Mouse (Mus musculus): ENCODE measurements around the gene Tspan15.

Tspan15 gene

GRCm38 (mm10) chr10:62230708-62231394, at the start of gene Tspan15:
Gene Tspan15, minus strand, starts transcription at chr10:62231251.
- peak; percentile 77 for DNase-seq

GRCm38 (mm10) chr10:62279671-62280070, 48.6 kb upstream of the Tspan15 start:
- DNase-seq: no peak

- no peak for DNase-seq
These were observed 48.0 kb upstream of the Tspan15 start for GRCm38 (mm10) chr10:62279066-62279465.

GRCm38 (mm10) chr10:62277499-62278293, 46.6 kb upstream of the Tspan15 start:
- no peak for DNase-seq

GRCm38 (mm10) chr10:62275235-62275634, 44.2 kb upstream of the Tspan15 start:
- peak; percentile 88 for DNase-seq

GRCm38 (mm10) chr10:62269278-62269677, 38.2 kb upstream of the Tspan15 start:
- no peak for DNase-seq

- no peak for DNase-seq
These were observed 33.2 kb upstream of the Tspan15 start for GRCm38 (mm10) chr10:62264299-62264698.

GRCm38 (mm10) chr10:62261115-62261886, 30.2 kb upstream of the Tspan15 start:
- DNase-seq: peak; percentile 62

- DNase-seq: no peak
These were observed 27.2 kb upstream of the Tspan15 start for GRCm38 (mm10) chr10:62258298-62258697.

- no peak for DNase-seq
These were observed 21.6 kb upstream of the Tspan15 start for GRCm38 (mm10) chr10:62252496-62253235.

GRCm38 (mm10) chr10:62252000-62252488, 21.0 kb upstream of the Tspan15 start, which contains the start of gene Tacr2:
Gene Tacr2, plus strand, starts transcription at chr10:62252438.
- DNase-seq: no peak

- DNase-seq: no peak
These were observed 16.8 kb upstream of the Tspan15 start for GRCm38 (mm10) chr10:62247815-62248214.

- DNase-seq: no peak
These were observed 16.1 kb upstream of the Tspan15 start for GRCm38 (mm10) chr10:62247156-62247555.

- no peak for DNase-seq
These were observed 13.0 kb upstream of the Tspan15 start for GRCm38 (mm10) chr10:62244067-62244466.

- DNase-seq: peak; percentile 37
These were observed 11.8 kb upstream of the Tspan15 start for GRCm38 (mm10) chr10:62242896-62243295.

- DNase-seq: no peak
These were observed 11.3 kb upstream of the Tspan15 start for GRCm38 (mm10) chr10:62242358-62242757.

GRCm38 (mm10) chr10:62239270-62239669, 8.2 kb upstream of the Tspan15 start:
- no peak for DNase-seq

GRCm38 (mm10) chr10:62238688-62239087, 7.6 kb upstream of the Tspan15 start:
- DNase-seq: no peak

- no peak for DNase-seq
These were observed 6.2 kb upstream of the Tspan15 start for GRCm38 (mm10) chr10:62237205-62237604.

GRCm38 (mm10) chr10:62236165-62236564, 5.1 kb upstream of the Tspan15 start:
- DNase-seq: no peak

GRCm38 (mm10) chr10:62231811-62232210, 760 bp upstream of the Tspan15 start:
- DNase-seq: no peak

GRCm38 (mm10) chr10:62231395-62231732, 313 bp upstream of the Tspan15 start:
- DNase-seq: no peak

- no peak for DNase-seq
These were observed 2.9 kb downstream of the Tspan15 start for GRCm38 (mm10) chr10:62228126-62228525.
